Mouse (Mus musculus): ENCODE measurements around the gene Cnnm4. TPM values are rescaled to one million over a fixed set of nuclear protein-coding genes. Genes with fewer than 3 reads are reported as not detected.

Cnnm4 gene
- polyA plus RNA-seq, 1 experiment from 2014 or later: 3.2 TPM

DNA sequence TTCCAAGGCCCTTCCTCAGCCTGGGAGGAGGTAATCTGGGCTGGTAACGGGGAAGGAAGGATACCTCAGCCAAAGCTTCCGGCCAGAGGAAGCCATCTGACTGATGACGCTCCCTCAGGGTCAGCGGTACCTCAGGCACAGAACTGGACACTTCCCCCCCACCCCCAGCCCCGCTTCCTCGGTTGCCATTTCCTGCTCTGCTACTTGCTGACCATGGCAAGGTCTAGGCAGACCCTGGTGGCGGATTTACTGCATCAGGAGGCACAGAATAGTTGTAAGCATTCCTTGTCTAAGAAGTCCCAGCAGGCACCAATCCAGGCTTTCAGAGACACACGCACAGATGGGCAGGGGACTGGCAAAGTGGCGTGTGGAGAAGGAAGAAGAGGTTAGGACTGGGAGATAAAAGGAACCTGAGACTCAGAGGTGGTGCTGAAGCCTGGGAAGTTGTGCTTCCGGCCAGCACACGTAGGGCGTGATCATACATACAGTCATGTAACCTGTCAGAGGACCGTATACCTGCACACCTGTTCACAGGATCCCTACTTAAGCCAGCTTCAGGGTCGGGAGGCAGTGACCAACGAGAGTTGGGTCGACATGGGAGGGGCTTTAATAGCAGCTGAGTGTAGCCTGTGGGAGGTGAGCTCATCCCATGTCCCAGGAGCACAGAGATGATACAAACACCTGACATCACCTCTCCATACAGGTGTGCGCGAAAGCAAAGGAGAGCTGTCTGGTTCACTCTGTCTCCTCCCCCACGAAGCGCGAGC lies 83.4 kb downstream of the Cnnm4 start:
- Histone ChIP-seq H3K4me1 (replicated peaks) (peaks cover 40% of the 10 kb centered on the region), H3K36me3 (peaks cover 26% of the 10 kb centered on the region; the same call in 1 of the 2 replicates), H3K27me3 (peaks cover 63% of the 10 kb centered on the region), H3K9ac (0 out of 2 replicates have a peak overlapping the region, but pooled peaks have one; percentile 33), H3K27ac (peak overlapping the region; percentile 43; the same call in 1 of the 2 replicates), H3K9me3 (replicated peaks) (no peaks in the 10 kb centered on the region), H3K4me2 (peak overlapping the region; percentile 67), H3K4me3 (replicated peaks) (peak overlapping the region; percentile 64; the same call in 1 of the 2 replicates)
- WGBS (ENCODE audit: insufficient replicate concordance): 44% methylated on average over 21 of the region's 21 CpGs
- DNase-seq (no peak), ATAC-seq (ENCODE audit: low read depth) (no peak)

DNA sequence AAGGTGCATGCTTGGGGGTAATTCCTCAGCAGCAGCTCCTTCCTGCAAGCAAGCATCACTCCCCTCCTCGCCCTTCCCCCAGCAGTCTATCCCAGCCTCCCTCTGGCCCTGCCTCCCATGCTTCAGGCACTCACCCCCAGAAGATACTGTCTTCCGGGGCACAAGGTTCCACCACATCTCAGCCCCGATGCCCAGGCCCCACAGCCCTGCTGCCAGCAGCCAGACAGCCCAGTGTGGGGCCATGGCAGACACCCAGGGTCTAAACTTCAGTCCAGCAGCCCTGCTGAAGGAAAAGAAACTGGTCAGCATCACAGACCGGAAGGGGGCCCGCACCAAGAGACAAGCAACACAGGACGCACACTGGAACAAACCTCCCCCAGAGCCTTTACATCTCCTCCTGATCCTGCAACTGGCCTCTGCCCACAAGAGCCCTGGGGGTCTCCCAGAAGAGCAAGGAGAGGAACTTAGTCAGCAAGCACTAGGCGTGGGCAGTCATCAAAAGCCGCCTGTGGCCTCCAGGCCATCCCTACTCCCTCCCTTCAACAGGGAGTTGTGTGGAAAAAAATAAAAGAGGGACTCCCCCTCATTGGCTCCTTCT lies 84.5 kb downstream of the Cnnm4 start:
- Histone ChIP-seq H3K4me3 (replicated peaks) (peak overlapping the region; percentile 64), H3K4me1 (replicated peaks) (peaks cover 40% of the 10 kb centered on the region), H3K9me3 (replicated peaks) (no peaks in the 10 kb centered on the region), H3K4me2 (peak overlapping the region; percentile 67), H3K27me3 (peaks cover 74% of the 10 kb centered on the region), H3K36me3 (peaks cover 21% of the 10 kb centered on the region; the same call in 1 of the 2 replicates), H3K9ac (peak overlapping the region; percentile 69), H3K27ac (peak overlapping the region; percentile 82)
- no peak for ATAC-seq (ENCODE audit: low read depth)
- 17% methylated on average over 8 of the region's 8 CpGs for WGBS (ENCODE audit: insufficient replicate concordance)
- no peak for DNase-seq

DNA sequence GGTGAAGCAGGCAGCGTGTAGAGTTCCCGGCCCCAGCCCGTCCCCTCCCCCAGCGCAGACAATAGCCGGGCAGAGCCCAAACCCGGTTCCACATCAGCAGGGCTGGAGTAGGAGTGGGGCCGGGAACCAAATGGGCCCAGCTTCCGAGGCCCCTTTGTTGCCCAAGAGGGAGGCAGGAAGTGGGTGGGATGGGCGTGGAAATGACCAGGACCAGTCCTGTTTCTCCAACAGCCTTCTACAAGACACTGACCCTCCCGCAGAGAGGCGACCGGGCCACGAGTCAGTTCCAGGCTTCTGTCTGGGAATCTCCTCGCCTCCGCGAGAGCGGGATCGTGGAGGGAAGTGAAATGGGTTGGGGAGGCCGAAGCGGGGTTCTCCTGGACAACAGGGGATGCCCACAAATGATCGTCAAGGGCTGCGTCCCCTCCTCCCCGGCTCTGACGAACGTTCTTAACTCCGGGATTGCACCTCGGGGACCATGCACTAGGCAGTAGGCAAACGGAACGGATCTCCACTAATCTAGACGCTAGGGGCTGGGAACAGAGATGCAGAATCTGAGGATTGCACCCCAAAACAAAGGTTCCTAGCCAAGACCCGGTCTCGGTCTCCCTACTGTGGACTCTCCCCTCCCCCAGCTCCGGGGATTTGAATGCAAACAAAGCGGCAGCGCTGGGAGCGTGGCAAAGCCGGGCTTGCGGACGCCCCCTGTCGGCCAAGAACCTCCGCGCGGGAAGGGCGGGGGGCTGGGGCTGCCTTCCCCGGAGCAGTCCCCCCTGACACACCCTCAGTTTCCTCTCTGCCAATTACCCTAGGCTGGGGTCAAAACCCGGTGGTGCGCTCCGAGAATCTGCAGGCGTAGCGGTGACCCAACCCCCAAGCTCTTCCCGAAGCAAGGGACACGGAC lies 85.4 kb downstream of the Cnnm4 start:
- Histone ChIP-seq H3K27me3 (peaks cover 83% of the 10 kb centered on the region), H3K36me3 (peaks cover 12% of the 10 kb centered on the region; the same call in 1 of the 2 replicates), H3K9ac (peak overlapping the region; percentile 69), H3K9me3 (replicated peaks) (no peaks in the 10 kb centered on the region), H3K4me1 (replicated peaks) (peaks cover 40% of the 10 kb centered on the region), H3K4me3 (replicated peaks) (peak overlapping the region; percentile 64), H3K27ac (peak overlapping the region; percentile 82), H3K4me2 (peak overlapping the region; percentile 67)
- WGBS (ENCODE audit: insufficient replicate concordance): under 1% methylated on average over 50 of the region's 52 CpGs
- DNase-seq (peak; percentile 57), ATAC-seq (ENCODE audit: low read depth) (peak; percentile 49)

DNA sequence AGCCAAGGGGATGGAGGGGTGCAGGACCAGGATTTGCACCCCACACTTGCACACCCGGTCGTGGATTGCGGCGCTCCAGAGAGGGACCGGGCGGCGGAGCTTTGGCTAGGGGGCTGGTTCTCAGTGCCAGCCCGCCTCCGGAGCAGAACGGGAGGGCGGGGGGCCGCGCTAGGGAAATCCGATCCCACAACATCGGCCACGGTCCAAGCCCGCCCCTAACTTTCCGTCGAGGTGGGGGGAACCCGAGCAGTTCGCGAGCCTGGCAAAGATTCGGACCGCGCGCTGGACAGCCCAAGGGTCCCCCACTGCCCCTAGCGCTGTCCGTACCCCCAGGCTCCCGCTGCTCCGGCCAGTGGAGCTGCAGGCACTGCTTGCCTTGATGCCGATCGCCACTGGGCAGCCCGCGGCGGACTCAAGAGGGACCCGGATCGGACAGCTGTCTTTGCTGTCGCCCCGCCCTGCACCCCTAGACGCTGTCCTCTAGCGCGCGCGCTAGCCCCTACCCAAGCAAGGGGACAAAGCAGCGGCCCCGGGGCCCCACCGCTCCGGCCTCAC lies 86.1 kb downstream of the Cnnm4 start:
- Histone ChIP-seq H3K36me3 (peaks cover 10% of the 10 kb centered on the region; the same call in 1 of the 2 replicates), H3K4me3 (replicated peaks) (peak overlapping the region; percentile 64), H3K4me1 (replicated peaks) (peaks cover 45% of the 10 kb centered on the region), H3K9ac (peak overlapping the region; percentile 69), H3K27ac (peak overlapping the region; percentile 82), H3K4me2 (peak overlapping the region; percentile 67), H3K27me3 (peaks cover 90% of the 10 kb centered on the region), H3K9me3 (replicated peaks) (no peaks in the 10 kb centered on the region)
- ATAC-seq (ENCODE audit: low read depth) (peak; percentile 59), DNase-seq (peak; percentile 29)
- WGBS (ENCODE audit: insufficient replicate concordance): under 1% methylated on average over 48 of the region's 48 CpGs

Small RNAs within 50 kb of the gene (microRNA-seq; reads per million reads assigned to microRNA genes)
- not detected for gene Gm47280

Other genes with a start within 250 kb of the Cnnm4 start
- gene Uggt1, start 226.9 kb upstream of the Cnnm4 start, polyA plus RNA-seq (2015; fragmentation: Nextera tagmentation; extraction: Ambion mirVana): 18.4 and 22.2 TPM in 2 replicates
- gene Neurl3, start 196.9 kb upstream of the Cnnm4 start, polyA plus RNA-seq (2015; fragmentation: Nextera tagmentation; extraction: Ambion mirVana): 2.4 and 2.8 TPM in 2 replicates
- 2.1 and 2.2 TPM in 2 replicates for gene Arid5a, start 163.9 kb upstream of the Cnnm4 start, polyA plus RNA-seq (2015; fragmentation: Nextera tagmentation; extraction: Ambion mirVana)
- gene Kansl3, start 102.4 kb upstream of the Cnnm4 start, polyA plus RNA-seq (2015; fragmentation: Nextera tagmentation; extraction: Ambion mirVana): 10.9 and 12.2 TPM in 2 replicates
- 0.23 TPM in 2 replicates for gene Fer1l5, start 99.3 kb upstream of the Cnnm4 start, polyA plus RNA-seq (2015; fragmentation: Nextera tagmentation; extraction: Ambion mirVana)
- 13.2 and 16.3 TPM in 2 replicates for gene Lman2l, start 26.3 kb upstream of the Cnnm4 start, polyA plus RNA-seq (2015; fragmentation: Nextera tagmentation; extraction: Ambion mirVana)
- gene Cnnm3, start 40.2 kb downstream of the Cnnm4 start, polyA plus RNA-seq (2015; fragmentation: Nextera tagmentation; extraction: Ambion mirVana): 0.97 and 0.98 TPM in 2 replicates
- gene Ankrd23, start 65.3 kb downstream of the Cnnm4 start, polyA plus RNA-seq (2015; fragmentation: Nextera tagmentation; extraction: Ambion mirVana): 2.4 and 2.5 TPM in 2 replicates
- 0.14 TPM in 1 of 2 replicates, not detected in the other for gene Gm42417, start 67.8 kb downstream of the Cnnm4 start, polyA plus RNA-seq (2015; fragmentation: Nextera tagmentation; extraction: Ambion mirVana)
- 7.2 and 7.4 TPM in 2 replicates for gene Ankrd39, start 75.8 kb downstream of the Cnnm4 start, polyA plus RNA-seq (2015; fragmentation: Nextera tagmentation; extraction: Ambion mirVana)
- 1.8 and 1.9 TPM in 2 replicates for gene Sema4c, start 86.7 kb downstream of the Cnnm4 start, polyA plus RNA-seq (2015; fragmentation: Nextera tagmentation; extraction: Ambion mirVana)
- gene Fam178b, start 211.6 kb downstream of the Cnnm4 start, polyA plus RNA-seq (2015; fragmentation: Nextera tagmentation; extraction: Ambion mirVana): 0.15 and 0.17 TPM in 2 replicates
- gene Cox5b, start 219.8 kb downstream of the Cnnm4 start, polyA plus RNA-seq (2015; fragmentation: Nextera tagmentation; extraction: Ambion mirVana): 499 and 526 TPM in 2 replicates
- not detected in 2 replicates for gene 4933424G06Rik, start 238.5 kb downstream of the Cnnm4 start, polyA plus RNA-seq (2015; fragmentation: Nextera tagmentation; extraction: Ambion mirVana)
- 34.3 and 37.8 TPM in 2 replicates for gene Actr1b, start 242.8 kb downstream of the Cnnm4 start, polyA plus RNA-seq (2015; fragmentation: Nextera tagmentation; extraction: Ambion mirVana)